Mouse (Mus musculus) lung, embryonic 14.5 days (tissue): ENCODE data around the gene Cfap61. TPM values are rescaled to one million over a fixed set of nuclear protein-coding genes. Genes with fewer than 3 reads are reported as not detected.

Source experiments
- ATAC-seq: fragments of 200-750 bp; cut with Nextera tagmentation; 2 replicates; pipeline ENCODE4 v1.8.0; 2017; ENCODE audit warnings: mild to moderate bottlenecking, moderate TSS enrichment, moderate library complexity; ENCODE audit not compliant: insufficient read depth
- DNase-seq: peaks from one replicate; pipeline ENCODE4 v3.0.0-alpha.2; 2015
- H3K27ac ChIP-seq: fragments of 300-500 bp; sonication (generic); 2 replicates; pipeline ENCODE4 v1.5.1; 2014; ENCODE audit warnings: low read depth, mild to moderate bottlenecking, moderate library complexity
- H3K27me3 ChIP-seq: fragments of 300-500 bp; sonication (generic); 2 replicates; pipeline ENCODE4 v1.6.1; 2014; ENCODE audit warnings: low read length, control low read depth; ENCODE audit not compliant: insufficient read depth
- H3K36me3 ChIP-seq: fragments of 300-500 bp; sonication (generic); 2 replicates; pipeline ENCODE4 v1.6.1; 2014; ENCODE audit warnings: control low read depth; ENCODE audit not compliant: insufficient read depth
- H3K4me1 ChIP-seq: fragments of 300-500 bp; sonication (generic); 2 replicates; pipeline ENCODE4 v1.6.1; 2014; ENCODE audit warnings: antibody characterized with exemption, control low read depth; ENCODE audit not compliant: insufficient read depth
- H3K4me2 ChIP-seq: fragments of 300-500 bp; sonication (generic); 2 replicates; pipeline ENCODE4 v1.6.1; 2014; ENCODE audit warnings: mild to moderate bottlenecking
- H3K4me3 ChIP-seq: fragments of 300-500 bp; sonication (generic); 2 replicates; pipeline ENCODE4 v1.5.1; 2014; ENCODE audit warnings: low read depth, low read length
- H3K9ac ChIP-seq: fragments of 300-500 bp; sonication (generic); 2 replicates; pipeline ENCODE4 v1.6.1; 2014
- H3K9me3 ChIP-seq: fragments of 300-500 bp; sonication (generic); 2 replicates; pipeline ENCODE4 v1.6.1; 2016; ENCODE audit warnings: low read depth, low read length, control low read depth
- CTCF ChIP-seq: IDR thresholded peaks from 2 replicates; pipeline ENCODE4 v1.5.1; 2016; ENCODE audit warnings: antibody characterized with exemption, low read depth
- WGBS: fragments of 180-500 bp; shearing (Covaris S2); extraction: QIAGEN DNeasy Blood & Tissue Kit; methylation state at CpG from one replicate; pipeline ENCODE4 v1.1.7; 2014; 5-methylcytosine and 5-hydroxymethylcytosine counted together
- polyA plus RNA-seq: library from polyadenylated mRNA; unstranded; fragments of >200 nt; fragmentation: Nextera tagmentation; extraction: Ambion mirVana; gene quantifications from 2 replicates; pipeline ENCODE4 v1.2.1, GENCODE M21; 2014

Gene Cfap61
- polyA plus RNA-seq, 1 experiment from 2014 or later, result not detected

DNA sequence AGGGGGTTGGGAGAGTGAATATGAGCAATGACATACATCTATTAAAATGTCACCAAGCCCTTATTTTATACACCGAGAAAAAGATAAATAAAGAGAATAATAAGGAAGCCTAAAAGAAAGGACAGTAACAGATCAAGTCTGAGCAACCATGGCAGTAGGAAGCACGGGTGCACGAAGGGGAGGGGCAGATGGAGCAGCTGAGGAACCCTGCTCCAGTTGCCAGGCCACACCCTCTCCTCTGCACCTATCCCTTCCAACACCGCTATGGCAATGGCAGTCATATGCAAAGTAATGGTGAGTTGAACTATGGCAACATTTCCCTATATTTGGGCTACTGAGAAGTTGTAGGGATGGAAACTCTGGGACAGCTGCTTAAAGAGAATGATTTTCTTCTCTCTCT, 132.8 kb downstream of the Cfap61 start:
- Histone ChIP-seq H3K4me2 (no peak overlapping the region), H3K4me3 (no peak overlapping the region), H3K9me3 (no peaks in the 10 kb centered on the region), H3K9ac (no peak overlapping the region), H3K27me3 (no peaks in the 10 kb centered on the region), H3K4me1 (no peaks in the 10 kb centered on the region), H3K36me3 (no peaks in the 10 kb centered on the region), H3K27ac (no peak overlapping the region)
- no peak for DNase-seq
- no peak for ATAC-seq
- no peak for TF ChIP-seq CTCF
- WGBS, result 36% methylated on average over 4 of the region's 4 CpGs

DNA sequence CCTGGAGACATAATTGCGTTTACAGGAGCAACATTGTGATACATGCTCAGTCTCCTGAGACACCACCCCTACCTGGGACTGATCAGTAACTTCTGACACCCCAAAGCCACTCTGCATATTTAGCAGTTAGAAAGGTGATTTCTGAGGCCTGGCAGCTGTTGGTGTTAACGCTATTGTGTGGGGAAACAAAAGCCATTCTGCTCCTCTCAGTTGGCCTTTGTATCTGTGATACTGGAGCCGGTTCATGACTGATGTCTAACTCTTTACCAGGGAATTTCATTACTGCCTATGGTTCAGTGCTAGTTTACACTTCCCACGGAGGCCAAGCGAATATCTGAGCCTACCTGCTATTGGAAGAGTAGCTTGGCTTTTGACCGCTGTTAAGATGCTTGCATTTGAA, 138.7 kb downstream of the Cfap61 start:
- TF ChIP-seq CTCF, result no peak
- Histone ChIP-seq H3K9ac (no peak overlapping the region), H3K9me3 (no peaks in the 10 kb centered on the region), H3K4me2 (no peak overlapping the region), H3K4me1 (no peaks in the 10 kb centered on the region), H3K4me3 (no peak overlapping the region), H3K27me3 (no peaks in the 10 kb centered on the region), H3K36me3 (no peaks in the 10 kb centered on the region), H3K27ac (no peak overlapping the region)
- ATAC-seq (no peak), DNase-seq (no peak)
- WGBS, result 35% methylated on average over 6 of the region's 6 CpGs

DNA sequence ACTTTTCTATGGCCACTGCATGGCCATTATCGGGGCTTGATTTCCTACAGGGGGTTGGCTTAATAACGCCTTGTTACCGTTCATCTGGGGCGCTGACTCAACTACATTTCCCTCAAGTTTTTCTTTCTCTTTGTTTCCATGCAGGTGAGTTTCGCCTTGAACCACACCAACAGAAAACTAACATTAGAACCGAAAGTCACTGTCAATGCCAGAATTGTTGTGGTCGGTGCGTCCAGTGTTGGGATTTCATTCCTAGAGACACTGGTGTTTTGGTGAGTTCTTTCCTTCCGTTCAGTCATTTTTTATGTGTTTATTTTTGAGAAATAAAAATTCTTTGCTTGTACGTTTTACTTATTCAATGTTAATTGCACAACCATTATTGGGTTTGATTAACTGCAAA, 142.5 kb downstream of the Cfap61 start:
- H3K4me3 ChIP-seq, result no peak overlapping the region
- H3K4me1 ChIP-seq, result no peaks in the 10 kb centered on the region
- TF ChIP-seq CTCF, result no peak
- DNase-seq, result no peak
- no peak overlapping the region for H3K4me2 ChIP-seq
- no peak overlapping the region for H3K9ac ChIP-seq
- H3K9me3 ChIP-seq, result no peaks in the 10 kb centered on the region
- 90% methylated on average over 10 of the region's 10 CpGs for WGBS
- no peak overlapping the region for H3K27ac ChIP-seq
- no peak for ATAC-seq
- H3K36me3 ChIP-seq, result no peaks in the 10 kb centered on the region
- H3K27me3 ChIP-seq, result no peaks in the 10 kb centered on the region

DNA sequence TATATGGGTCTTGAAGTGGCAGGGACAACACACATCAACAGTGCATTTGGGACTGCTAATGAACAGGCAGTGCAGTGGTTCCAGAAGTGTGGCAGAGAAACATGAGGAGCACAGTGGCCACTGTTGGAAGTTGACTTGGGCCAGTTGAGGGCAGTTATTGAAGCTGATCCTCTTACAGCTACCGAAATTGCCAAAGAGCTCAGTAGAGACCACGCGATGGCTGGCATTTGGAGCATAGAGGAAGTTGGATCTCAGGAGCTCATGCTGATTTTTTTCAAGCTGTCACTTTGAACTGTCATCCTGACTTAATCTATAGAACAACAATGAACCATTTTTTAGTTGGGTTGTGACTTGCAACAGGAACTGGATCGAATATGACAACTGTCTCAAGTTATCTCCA, 145.7 kb downstream of the Cfap61 start:
- Histone ChIP-seq H3K4me2 (no peak overlapping the region), H3K9ac (no peak overlapping the region), H3K27ac (no peak overlapping the region), H3K4me3 (no peak overlapping the region), H3K27me3 (no peaks in the 10 kb centered on the region), H3K36me3 (no peaks in the 10 kb centered on the region), H3K9me3 (no peaks in the 10 kb centered on the region), H3K4me1 (no peaks in the 10 kb centered on the region)
- no peak for TF ChIP-seq CTCF
- no peak for ATAC-seq
- 87% methylated on average over 4 of the region's 4 CpGs for WGBS
- DNase-seq, result no peak

DNA sequence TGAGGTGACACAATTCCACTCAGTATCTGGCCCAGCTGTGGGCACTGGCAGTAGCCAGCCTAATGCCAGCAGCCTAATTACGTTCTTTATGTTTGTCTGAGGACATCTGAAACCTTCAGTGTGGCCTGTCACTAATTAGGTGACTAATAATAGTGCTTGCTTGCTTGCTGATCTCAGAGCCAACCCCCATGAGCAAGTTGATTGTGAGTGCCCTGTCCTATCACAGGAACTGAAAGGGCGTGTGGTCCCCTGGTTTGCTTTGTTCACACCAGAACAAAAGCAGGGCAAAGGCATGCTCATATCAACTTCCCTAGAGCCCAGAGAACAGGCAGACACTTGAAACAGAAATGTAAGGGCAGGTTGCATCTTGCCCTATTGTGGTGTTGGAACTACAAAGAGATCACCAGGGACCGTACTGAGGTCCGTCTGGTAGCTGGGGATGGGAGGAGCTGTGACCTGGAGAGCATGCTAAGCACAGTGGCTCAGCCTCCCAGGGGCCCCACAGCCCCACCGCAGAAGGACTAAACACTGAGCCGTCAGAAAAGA, 148.8 kb downstream of the Cfap61 start:
- Histone ChIP-seq H3K9me3 (no peaks in the 10 kb centered on the region), H3K4me2 (no peak overlapping the region), H3K27me3 (no peaks in the 10 kb centered on the region), H3K9ac (no peak overlapping the region), H3K4me3 (no peak overlapping the region), H3K27ac (no peak overlapping the region), H3K36me3 (no peaks in the 10 kb centered on the region), H3K4me1 (no peaks in the 10 kb centered on the region)
- WGBS, result 52% methylated on average over 6 of the region's 6 CpGs
- DNase-seq (no peak), ATAC-seq (no peak; the same call in 1 of the 2 replicates)
- no peak for TF ChIP-seq CTCF

DNA sequence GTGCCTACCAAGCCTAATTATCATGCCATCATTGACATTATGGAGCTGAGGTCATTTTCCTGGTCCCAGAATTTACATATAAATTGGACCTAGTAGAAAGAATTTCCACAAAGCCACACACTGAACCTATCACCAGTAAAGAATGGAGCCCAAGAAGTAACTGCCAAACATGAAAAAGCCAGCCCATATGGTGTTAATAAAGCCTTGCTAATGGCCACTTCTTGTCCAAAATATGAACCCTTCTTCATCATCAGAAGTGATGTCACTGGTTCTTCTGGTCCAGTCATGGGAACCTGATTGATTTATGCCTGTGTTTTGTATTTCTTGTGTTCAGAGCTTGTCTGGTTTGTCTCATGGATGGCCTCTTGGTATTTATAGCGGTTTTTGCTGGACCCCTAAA, 152.8 kb downstream of the Cfap61 start:
- no peaks in the 10 kb centered on the region for H3K27me3 ChIP-seq
- no peak overlapping the region for H3K9ac ChIP-seq
- ATAC-seq (no peak), DNase-seq (no peak)
- no peak overlapping the region for H3K4me3 ChIP-seq
- no peaks in the 10 kb centered on the region for H3K4me1 ChIP-seq
- no peak overlapping the region for H3K4me2 ChIP-seq
- no peak for TF ChIP-seq CTCF
- H3K36me3 ChIP-seq, result no peaks in the 10 kb centered on the region
- no peak overlapping the region for H3K27ac ChIP-seq
- no peaks in the 10 kb centered on the region for H3K9me3 ChIP-seq
- 88% methylated on average over 1 of the region's 1 CpGs for WGBS

DNA sequence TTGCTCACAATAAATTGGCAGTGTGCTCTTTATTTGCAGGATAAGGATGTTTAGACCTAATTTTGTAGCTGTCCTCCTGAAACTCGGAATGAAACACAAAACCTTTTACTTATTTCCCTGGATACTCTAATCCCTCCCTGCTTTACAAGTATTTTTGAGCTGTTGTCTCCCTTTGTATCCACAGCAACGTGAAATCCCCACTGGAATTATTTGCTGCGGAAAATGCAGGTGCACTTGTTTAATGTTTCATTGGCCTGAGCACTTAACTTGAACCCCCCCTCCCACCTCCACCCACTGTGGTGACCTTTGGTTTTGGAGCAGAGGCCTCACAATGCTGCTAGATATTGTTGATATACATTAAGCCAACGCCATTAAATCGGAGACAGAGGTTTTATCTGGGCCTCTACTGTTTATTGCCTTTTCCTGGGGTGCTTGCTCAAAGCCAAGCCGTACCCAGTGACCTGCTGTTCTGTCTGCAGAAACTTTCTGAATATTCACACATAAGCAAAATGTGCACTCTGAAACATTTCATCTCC, 154.6 kb downstream of the Cfap61 start:
- H3K4me1 ChIP-seq, result no peaks in the 10 kb centered on the region
- no peaks in the 10 kb centered on the region for H3K27me3 ChIP-seq
- ATAC-seq (no peak), DNase-seq (no peak)
- H3K36me3 ChIP-seq, result no peaks in the 10 kb centered on the region
- WGBS, result 35% methylated on average over 6 of the region's 6 CpGs
- H3K27ac ChIP-seq, result no peak overlapping the region
- no peak overlapping the region for H3K4me2 ChIP-seq
- no peak for TF ChIP-seq CTCF
- H3K9me3 ChIP-seq, result no peaks in the 10 kb centered on the region
- no peak overlapping the region for H3K9ac ChIP-seq
- H3K4me3 ChIP-seq, result no peak overlapping the region
